Mouse (Mus musculus): ENCODE data around the gene Slf2. TPM values are rescaled to one million over a fixed set of nuclear protein-coding genes. Genes with fewer than 3 reads are reported as not detected.
A peak's percentile ranks its signal among the peaks of the same experiment; 100 is the strongest.

Gene Slf2
- polyA plus RNA-seq, 1 experiment from 2014 or later = 7.5 TPM

DNA sequence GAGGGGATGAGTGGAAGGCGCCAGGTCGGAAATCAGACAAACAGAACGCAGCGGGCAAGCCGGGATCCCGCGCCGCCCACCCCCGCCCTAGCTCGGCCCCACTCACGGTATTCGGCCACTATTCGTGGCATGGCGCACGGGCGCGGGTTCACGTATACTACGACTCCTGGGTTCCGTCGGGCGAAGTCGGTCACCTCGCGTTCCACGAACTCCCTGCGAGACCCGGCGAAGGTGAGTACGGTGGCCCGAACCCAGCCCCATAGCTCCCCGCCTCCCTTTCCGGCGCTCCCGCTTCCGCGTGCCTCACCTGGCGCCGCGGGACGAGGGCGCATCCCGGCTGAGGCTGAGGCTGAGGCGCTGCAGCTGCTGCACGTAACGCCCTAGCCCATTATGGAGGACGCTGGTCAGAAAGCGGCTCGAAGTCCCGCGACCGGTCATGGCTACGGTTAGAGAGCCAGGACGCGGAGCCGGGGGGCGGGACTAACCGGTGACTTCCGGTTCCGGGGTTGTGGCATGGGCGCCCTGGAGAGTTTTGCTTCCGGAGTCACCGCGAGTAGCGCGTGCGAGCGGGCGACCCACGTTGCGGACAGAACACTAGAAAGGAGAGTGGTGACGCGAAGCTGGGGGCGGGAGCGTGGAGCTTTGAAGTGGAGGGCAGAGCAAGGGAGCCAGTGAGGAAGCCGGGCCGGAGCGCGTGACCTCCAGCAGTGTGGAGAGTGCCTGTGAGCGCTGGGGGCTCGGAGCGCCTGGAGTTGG is 75.2 kb downstream of the Slf2 start, which contains the start of gene Mrpl43:
TSS of gene Mrpl43 (minus strand) at position 486 of the 756 bp plus-strand sequence.
- DNase-seq (peak; percentile 98), ATAC-seq (peak; percentile 91)
- peak within 1 kb of the TSS; percentile 87 for H3K27ac ChIP-seq (ENCODE audit: low read depth)
- H3K4me1 ChIP-seq (ENCODE audit: insufficient read depth) = peaks cover 20% of the 10 kb centered on the region
- peak within 1 kb of the TSS; percentile 92 for H3K9ac ChIP-seq (replicated peaks)
- H3K36me3 ChIP-seq (replicated peaks; ENCODE audit: insufficient read depth, low read length) = peaks cover 22% of the 10 kb centered on the region
- TF ChIP-seq EP300 (IDR thresholded peaks at IDR 0.05; ENCODE audit: low read depth) (0 out of 2 replicates have a peak, but pooled peaks have one; percentile 33), CTCF (IDR thresholded peaks at IDR 0.05; ENCODE audit: low read depth) (no peak)
- no peaks in the 10 kb centered on the region for H3K9me3 ChIP-seq (ENCODE audit: low read length)
- H3K4me2 ChIP-seq (ENCODE audit: low read depth, low read length) = peak within 1 kb of the TSS; percentile 88
- no peaks in the 10 kb centered on the region for H3K27me3 ChIP-seq (ENCODE audit: insufficient read depth, low read length)
- peak within 1 kb of the TSS; percentile 95 for H3K4me3 ChIP-seq (ENCODE audit: low read depth, low read length)
- under 1% methylated on average over 81 of the region's 82 CpGs for WGBS (ENCODE audit: insufficient replicate concordance)

DNA sequence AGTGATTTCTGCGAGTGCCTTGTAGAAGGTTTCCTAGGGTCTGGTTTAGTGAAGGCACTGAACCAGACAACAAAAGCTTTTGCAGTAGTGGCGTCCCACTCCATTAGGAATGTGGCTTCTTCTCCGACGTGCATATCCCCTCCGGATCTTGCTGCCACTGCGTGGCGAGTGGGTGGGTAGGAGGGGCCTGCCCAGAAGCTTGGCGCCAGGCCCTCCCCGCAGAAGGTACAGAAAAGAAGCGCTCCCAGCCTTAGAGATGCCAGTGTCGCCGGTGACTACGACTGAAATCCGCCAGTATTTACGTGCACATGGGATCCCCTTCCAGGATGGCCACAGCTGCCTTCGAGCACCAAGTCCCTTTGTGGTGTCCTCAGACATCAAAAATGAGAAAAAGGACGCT is 76.1 kb downstream of the Slf2 start:
- DNase-seq (peak; percentile 22), ATAC-seq (no peak)
- peak overlapping the region; percentile 95 for H3K4me3 ChIP-seq (ENCODE audit: low read depth, low read length)
- peak overlapping the region; percentile 88 for H3K4me2 ChIP-seq (ENCODE audit: low read depth, low read length)
- peaks cover 30% of the 10 kb centered on the region for H3K36me3 ChIP-seq (replicated peaks; ENCODE audit: insufficient read depth, low read length)
- H3K27ac ChIP-seq (ENCODE audit: low read depth) = peak overlapping the region; percentile 66
- TF ChIP-seq EP300 (IDR thresholded peaks at IDR 0.05; ENCODE audit: low read depth) (no peak), CTCF (IDR thresholded peaks at IDR 0.05; ENCODE audit: low read depth) (no peak)
- H3K9me3 ChIP-seq (ENCODE audit: low read length) = no peaks in the 10 kb centered on the region
- H3K4me1 ChIP-seq (ENCODE audit: insufficient read depth) = peaks cover 20% of the 10 kb centered on the region
- WGBS (ENCODE audit: insufficient replicate concordance) = 29% methylated on average over 17 of the region's 17 CpGs
- H3K27me3 ChIP-seq (ENCODE audit: insufficient read depth, low read length) = no peaks in the 10 kb centered on the region
- H3K9ac ChIP-seq (replicated peaks) = peak overlapping the region; percentile 92

DNA sequence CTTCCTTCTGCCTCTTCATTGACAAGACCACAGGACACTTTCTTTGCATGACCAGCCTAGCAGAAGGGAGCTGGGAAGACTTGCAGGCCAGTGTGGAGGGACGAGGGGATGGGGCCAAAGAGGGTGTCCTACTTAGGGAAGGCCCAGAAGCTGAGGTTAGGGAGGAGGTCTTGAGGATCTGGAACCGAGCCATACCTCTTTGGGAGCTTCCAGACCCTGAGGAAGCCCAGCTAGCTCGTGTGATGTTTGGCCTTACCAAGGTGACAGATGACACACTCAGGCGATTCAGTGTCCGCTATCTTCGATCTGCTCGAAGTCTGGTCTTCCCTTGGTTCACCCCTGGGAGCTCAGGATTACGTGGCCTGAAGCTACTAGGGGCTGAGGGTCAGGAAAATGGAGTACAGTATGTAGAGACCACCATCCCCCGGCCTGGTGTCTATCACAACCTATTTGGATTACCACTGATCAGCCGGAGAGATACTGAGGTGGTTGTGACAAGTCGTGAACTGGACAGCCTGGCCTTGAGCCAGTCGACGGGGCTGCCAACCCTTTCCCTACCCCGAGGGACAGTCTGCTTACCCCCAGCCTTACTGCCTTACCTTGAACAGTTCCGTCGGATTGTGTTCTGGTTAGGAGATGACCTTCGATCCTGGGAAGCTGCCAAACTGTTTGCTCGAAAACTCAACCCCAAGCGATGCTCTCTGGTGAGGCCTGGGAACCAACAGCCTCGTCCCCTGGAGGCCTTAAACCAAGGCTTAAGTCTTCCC is 76.7 kb downstream of the Slf2 start:
- peak overlapping the region; percentile 88 for H3K4me2 ChIP-seq (ENCODE audit: low read depth, low read length)
- peak overlapping the region; percentile 95 for H3K4me3 ChIP-seq (ENCODE audit: low read depth, low read length)
- H3K9ac ChIP-seq (replicated peaks) = peak overlapping the region; percentile 92
- no peaks in the 10 kb centered on the region for H3K27me3 ChIP-seq (ENCODE audit: insufficient read depth, low read length)
- H3K36me3 ChIP-seq (replicated peaks; ENCODE audit: insufficient read depth, low read length) = peaks cover 35% of the 10 kb centered on the region
- peaks cover 20% of the 10 kb centered on the region for H3K4me1 ChIP-seq (ENCODE audit: insufficient read depth)
- H3K27ac ChIP-seq (ENCODE audit: low read depth) = peak overlapping the region; percentile 66
- 59% methylated on average over 20 of the region's 20 CpGs for WGBS (ENCODE audit: insufficient replicate concordance)
- DNase-seq (peak; percentile 65), ATAC-seq (no peak)
- TF ChIP-seq EP300 (IDR thresholded peaks at IDR 0.05; ENCODE audit: low read depth) (no peak), CTCF (IDR thresholded peaks at IDR 0.05; ENCODE audit: low read depth) (no peak)
- no peaks in the 10 kb centered on the region for H3K9me3 ChIP-seq (ENCODE audit: low read length)

DNA sequence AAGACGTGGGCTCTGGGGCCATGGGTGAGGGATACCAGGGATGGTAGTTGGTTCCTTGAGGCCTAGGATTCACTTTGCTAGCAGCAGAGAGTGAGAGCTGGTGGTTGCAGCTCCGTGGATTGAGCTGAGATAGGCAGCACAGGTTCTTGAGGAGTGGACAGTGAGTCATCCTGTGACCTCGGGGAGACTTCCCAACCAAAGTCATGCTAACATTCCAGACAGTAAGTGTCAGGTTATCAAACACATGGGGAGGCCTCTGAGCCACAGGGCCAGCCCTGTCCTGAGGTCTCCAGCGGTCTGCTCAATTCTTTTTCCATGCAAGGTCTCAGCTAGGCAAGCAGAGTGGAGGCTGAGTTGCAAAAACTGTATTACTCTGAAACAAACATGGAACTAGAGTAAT is 79.7 kb downstream of the Slf2 start:
- DNase-seq (no peak), ATAC-seq (no peak)
- Histone ChIP-seq H3K36me3 (replicated peaks; ENCODE audit: insufficient read depth, low read length) (peaks cover 25% of the 10 kb centered on the region), H3K4me1 (ENCODE audit: insufficient read depth) (peaks cover 36% of the 10 kb centered on the region), H3K27ac (ENCODE audit: low read depth) (no peak overlapping the region), H3K27me3 (ENCODE audit: insufficient read depth, low read length) (no peaks in the 10 kb centered on the region), H3K9ac (replicated peaks) (no peak overlapping the region), H3K9me3 (ENCODE audit: low read length) (no peaks in the 10 kb centered on the region), H3K4me3 (ENCODE audit: low read depth, low read length) (no peak overlapping the region), H3K4me2 (ENCODE audit: low read depth, low read length) (no peak overlapping the region)
- no peak for TF ChIP-seq EP300 (IDR thresholded peaks at IDR 0.05; ENCODE audit: low read depth)
- 76% methylated on average over 4 of the region's 4 CpGs for WGBS (ENCODE audit: insufficient replicate concordance)

DNA sequence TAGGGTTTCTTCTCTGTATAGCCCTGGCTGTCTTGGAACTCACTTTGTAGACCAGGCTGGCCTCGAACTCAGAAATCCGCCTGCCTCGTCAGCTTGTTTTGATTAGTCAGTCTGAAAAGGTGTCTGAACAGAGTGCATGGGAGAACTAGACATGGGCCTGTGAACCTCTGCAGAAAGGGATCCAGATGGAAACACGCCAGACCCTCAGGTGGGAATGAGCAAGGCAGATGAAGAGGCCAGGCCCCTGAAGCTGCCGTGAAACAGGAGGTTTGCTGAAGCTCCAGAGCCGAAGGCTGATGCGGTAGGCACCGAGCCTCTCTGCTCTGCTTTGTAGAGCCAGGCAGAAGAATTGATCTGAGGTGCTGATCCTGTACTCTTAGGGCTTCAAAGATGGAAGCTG is 81.3 kb downstream of the Slf2 start:
- H3K27me3 ChIP-seq (ENCODE audit: insufficient read depth, low read length) = no peaks in the 10 kb centered on the region
- no peak overlapping the region for H3K4me2 ChIP-seq (ENCODE audit: low read depth, low read length)
- H3K36me3 ChIP-seq (replicated peaks; ENCODE audit: insufficient read depth, low read length) = peaks cover 25% of the 10 kb centered on the region
- no peak overlapping the region for H3K9ac ChIP-seq (replicated peaks)
- no peak for DNase-seq
- 85% methylated on average over 8 of the region's 8 CpGs for WGBS (ENCODE audit: insufficient replicate concordance)
- H3K4me3 ChIP-seq (ENCODE audit: low read depth, low read length) = no peak overlapping the region
- no peaks in the 10 kb centered on the region for H3K9me3 ChIP-seq (ENCODE audit: low read length)
- TF ChIP-seq EP300 (IDR thresholded peaks at IDR 0.05; ENCODE audit: low read depth) = no peak
- peaks cover 44% of the 10 kb centered on the region for H3K4me1 ChIP-seq (ENCODE audit: insufficient read depth)
- ATAC-seq = no peak
- no peak overlapping the region for H3K27ac ChIP-seq (ENCODE audit: low read depth)

DNA sequence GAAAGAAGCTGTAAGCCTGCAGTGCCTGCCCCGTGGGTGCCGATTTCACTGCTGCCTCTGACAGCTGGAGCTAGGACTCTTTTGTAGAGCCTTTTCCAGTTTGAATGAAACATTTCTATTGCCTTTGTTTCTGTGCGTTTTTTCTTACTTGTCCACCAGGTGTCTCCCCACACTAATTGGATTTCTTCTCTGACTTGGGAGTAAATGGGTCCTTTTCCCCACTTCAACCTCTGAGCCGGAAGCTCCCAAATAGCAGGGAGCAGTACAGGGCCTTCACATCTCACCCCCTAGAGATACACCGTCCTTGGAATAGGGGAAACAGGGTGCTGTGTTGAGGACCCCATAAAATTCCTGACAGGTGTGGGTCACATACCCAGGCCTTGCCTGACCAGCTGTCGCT is 81.7 kb downstream of the Slf2 start:
- H3K36me3 ChIP-seq (replicated peaks; ENCODE audit: insufficient read depth, low read length) = peaks cover 25% of the 10 kb centered on the region
- DNase-seq (no peak), ATAC-seq (no peak)
- 55% methylated on average over 6 of the region's 6 CpGs for WGBS (ENCODE audit: insufficient replicate concordance)
- H3K4me2 ChIP-seq (ENCODE audit: low read depth, low read length) = no peak overlapping the region
- TF ChIP-seq CTCF (IDR thresholded peaks at IDR 0.05; ENCODE audit: low read depth) (peak; percentile 60), EP300 (IDR thresholded peaks at IDR 0.05; ENCODE audit: low read depth) (no peak)
- H3K4me3 ChIP-seq (ENCODE audit: low read depth, low read length) = no peak overlapping the region
- no peaks in the 10 kb centered on the region for H3K9me3 ChIP-seq (ENCODE audit: low read length)
- no peak overlapping the region for H3K9ac ChIP-seq (replicated peaks)
- H3K27me3 ChIP-seq (ENCODE audit: insufficient read depth, low read length) = no peaks in the 10 kb centered on the region
- H3K4me1 ChIP-seq (ENCODE audit: insufficient read depth) = peaks cover 41% of the 10 kb centered on the region
- no peak overlapping the region for H3K27ac ChIP-seq (ENCODE audit: low read depth)
